ENCODE assay signal across 10 mouse cellular contexts in genomic region chr13:25007115-25007514, GRCm38 (mm10). TPM values are rescaled to one million over a fixed set of nuclear protein-coding genes. Genes with fewer than 3 reads are reported as not detected.
DNase-seq lines count a peak whose midpoint lies in the region; ATAC-seq lines count a peak whose summit lies in the region.
"Had no signal": no experiment of that assay in that cellular context is flagged by ENCODE, and none has a peak within 500 bp of the region (broad histone marks: within the 10 kb centered on the region; RNA-seq: fewer than 3 reads in every experiment).

No protein-coding gene starts in this region.

- no peak for DNase-seq in frontal cortex, postnatal 10 days (ENCODE audit: low spot score in 2 of 2)
- peak; percentile 49 for DNase-seq in midbrain, embryonic 11.5 days (ENCODE audit: low spot score, missing footprints)
- no peak for DNase-seq in midbrain, embryonic 10.5 days (ENCODE audit: low spot score)
- DNase-seq in adrenal gland, postnatal 10 days: peak; percentile 68
- DNase-seq in heart, postnatal 36 days: peak; percentile 28 to 65
- peak; percentile 22 for DNase-seq in mesoderm, embryonic 11.5 days (ENCODE audit: low read depth, low spot score)
- no peak for DNase-seq in limb, embryonic 10.5 days (ENCODE audit: low spot score)

- peaks cover 2% of the 10 kb centered on the region; the same call in 1 of the 2 replicates for H3K36me3 ChIP-seq in midbrain, embryonic 11.5 days (ENCODE audit: control insufficient read depth, insufficient read depth, low read length)
- peaks cover 45% of the 10 kb centered on the region for H3K36me3 ChIP-seq in midbrain, embryonic 10.5 days
- H3K36me3 ChIP-seq in limb, embryonic 10.5 days: peaks cover 39% of the 10 kb centered on the region

- ATAC-seq in frontal cortex, adult (ENCODE audit: low TSS enrichment): peak; percentile 73
- ATAC-seq in midbrain, embryonic 11.5 days (ENCODE audit: low FRiP score): no peak

- no peak overlapping the region for H3K9ac ChIP-seq in midbrain, embryonic 11.5 days (ENCODE audit: low read length)
- H3K9ac ChIP-seq: embryonic facial prominence, embryonic 13.5 days had no signal

- no peak overlapping the region for H3K27ac ChIP-seq in midbrain, embryonic 11.5 days (ENCODE audit: low read depth, low read length)
- H3K27ac ChIP-seq in midbrain, embryonic 10.5 days (replicated peaks): no peak overlapping the region
- no peak overlapping the region for H3K27ac ChIP-seq in limb, embryonic 10.5 days
- H3K27ac ChIP-seq: embryonic facial prominence, embryonic 13.5 days had no signal

- H3K4me2 ChIP-seq in midbrain, embryonic 11.5 days: no peak overlapping the region
- H3K4me2 ChIP-seq: embryonic facial prominence, embryonic 13.5 days had no signal

- no peaks in the 10 kb centered on the region for H3K9me3 ChIP-seq in midbrain, embryonic 11.5 days (ENCODE audit: control insufficient read depth, low read length)
- peaks cover 8% of the 10 kb centered on the region for H3K9me3 ChIP-seq in midbrain, embryonic 10.5 days (replicated peaks)
- peaks cover 3% of the 10 kb centered on the region; the same call in 1 of the 2 replicates for H3K9me3 ChIP-seq in limb, embryonic 10.5 days (replicated peaks)
- H3K9me3 ChIP-seq: embryonic facial prominence, embryonic 13.5 days had no signal

- H3K4me3 ChIP-seq in midbrain, embryonic 11.5 days (ENCODE audit: low read depth, low read length): no peak overlapping the region
- no peak overlapping the region for H3K4me3 ChIP-seq in midbrain, embryonic 10.5 days
- no peak overlapping the region for H3K4me3 ChIP-seq in limb, embryonic 10.5 days
- H3K4me3 ChIP-seq: embryonic facial prominence, embryonic 13.5 days; myocyte had no signal

- H3K4me1 ChIP-seq in midbrain, embryonic 11.5 days (ENCODE audit: control insufficient read depth, insufficient read depth, low read length): no peaks in the 10 kb centered on the region
- H3K4me1 ChIP-seq in midbrain, embryonic 10.5 days: no peaks in the 10 kb centered on the region
- H3K4me1 ChIP-seq in limb, embryonic 10.5 days: no peaks in the 10 kb centered on the region
- H3K4me1 ChIP-seq: embryonic facial prominence, embryonic 13.5 days had no signal

- WGBS in midbrain, embryonic 11.5 days: 93% methylated on average over 6 of the region's 8 CpGs
- 91% methylated on average over 8 of the region's 8 CpGs for WGBS in midbrain, embryonic 10.5 days
- 92% methylated on average over 8 of the region's 8 CpGs for WGBS in limb, embryonic 10.5 days

- intact Hi-C loops in heart, postnatal 36 days (cut with DNase I): no loop called here

- H3K27me3 ChIP-seq in midbrain, embryonic 11.5 days (ENCODE audit: control insufficient read depth, insufficient read depth, low read length): no peaks in the 10 kb centered on the region
- no peaks in the 10 kb centered on the region for H3K27me3 ChIP-seq in midbrain, embryonic 10.5 days (ENCODE audit: low read depth, poor library complexity, severe bottlenecking)
- no peaks in the 10 kb centered on the region for H3K27me3 ChIP-seq in limb, embryonic 10.5 days (ENCODE audit: low read depth, poor library complexity, severe bottlenecking)
- H3K27me3 ChIP-seq: embryonic facial prominence, embryonic 13.5 days had no signal

RNA-seq across cellular contexts. Expression of gene Mrs2, which starts 13.1 kb away (rescaled TPM):
- 24.3 and 31.9 TPM in 2 replicates for polyA plus RNA-seq in midbrain, embryonic 11.5 days (2014; fragmentation: Nextera tagmentation; extraction: Ambion mirVana)
- polyA plus RNA-seq in midbrain, embryonic 10.5 days (2016; fragmentation: Nextera tagmentation; extraction: Ambion mirVana): 15.0 and 19.7 TPM in 2 replicates
- 10 to 100 TPM; 45.6 to 73.5 TPM for total RNA-seq in adrenal gland, postnatal 10 days (2021)
- 10 to 100 TPM; 45.8 to 49.0 TPM for total RNA-seq in heart, postnatal 36 days (2021)
- 17.5 and 18.5 TPM in 2 replicates for polyA plus RNA-seq in limb, embryonic 10.5 days (2016; fragmentation: Nextera tagmentation; extraction: Ambion mirVana)

RNA-seq across cellular contexts. Expression of gene Dcdc2a, which starts 48.7 kb away (rescaled TPM):
- polyA plus RNA-seq in midbrain, embryonic 11.5 days (2014; fragmentation: Nextera tagmentation; extraction: Ambion mirVana): 1.8 and 2.1 TPM in 2 replicates
- 1.7 and 1.8 TPM in 2 replicates for polyA plus RNA-seq in midbrain, embryonic 10.5 days (2016; fragmentation: Nextera tagmentation; extraction: Ambion mirVana)
- under 1 TPM; 0.58 to 0.99 TPM for total RNA-seq in adrenal gland, postnatal 10 days (2021)
- total RNA-seq in heart, postnatal 36 days (2021): not detected
- 0.73 and 1.3 TPM in 2 replicates for polyA plus RNA-seq in limb, embryonic 10.5 days (2016; fragmentation: Nextera tagmentation; extraction: Ambion mirVana)

Comparison
In these comparisons a context has a peak if more than half of its experiments do, and no peak if none do; other contexts are left out.
1. DNase-seq: peak in midbrain, embryonic 11.5 days (single experiment), adrenal gland, postnatal 10 days (single experiment), heart, postnatal 36 days (2 of 2) and mesoderm, embryonic 11.5 days (single experiment); none in frontal cortex, postnatal 10 days (0 of 2), midbrain, embryonic 10.5 days (single experiment) and limb, embryonic 10.5 days (single experiment).